Mouse (Mus musculus): ENCODE data around the gene Zc3h7b. TPM values are rescaled to one million over a fixed set of nuclear protein-coding genes. Genes with fewer than 3 reads are reported as not detected.

The Zc3h7b gene
- polyA plus RNA-seq, 1 experiment from 2014 or later: 9.8 TPM

GRCm38 (mm10) chr15:81802001-81802890 lies 57.4 kb downstream of the Zc3h7b start, which contains the start of gene Tef:
Gene Tef, plus strand, starts transcription at chr15:81802421.
- Histone ChIP-seq H3K4me1 (peaks cover 51% of the 10 kb centered on the region), H3K27me3 (replicated peaks) (no peaks in the 10 kb centered on the region), H3K9ac (peak within 1 kb of the TSS; percentile 56), H3K27ac (peak within 1 kb of the TSS; percentile 64), H3K36me3 (no peaks in the 10 kb centered on the region), H3K9me3 (replicated peaks) (no peaks in the 10 kb centered on the region), H3K4me2 (peak within 1 kb of the TSS; percentile 74), H3K4me3 (peak within 1 kb of the TSS; percentile 46)
- 15% methylated on average over 19 of the region's 19 CpGs for WGBS (ENCODE audit: insufficient replicate concordance)
- peak; percentile 83 for ATAC-seq

GRCm38 (mm10) chr15:81802941-81803351 lies 58.1 kb downstream of the Zc3h7b start:
- peak overlapping the region; percentile 46 for H3K4me3 ChIP-seq
- H3K27me3 ChIP-seq (replicated peaks): no peaks in the 10 kb centered on the region
- H3K4me2 ChIP-seq: peak overlapping the region; percentile 74
- no peaks in the 10 kb centered on the region for H3K9me3 ChIP-seq (replicated peaks)
- peak; percentile 1; the same call in 1 of the 2 replicates for ATAC-seq
- H3K9ac ChIP-seq: peak overlapping the region; percentile 56
- H3K36me3 ChIP-seq: no peaks in the 10 kb centered on the region
- peaks cover 51% of the 10 kb centered on the region for H3K4me1 ChIP-seq
- 36% methylated on average over 8 of the region's 8 CpGs for WGBS (ENCODE audit: insufficient replicate concordance)
- peak overlapping the region; percentile 37; the same call in 1 of the 2 replicates for H3K27ac ChIP-seq

GRCm38 (mm10) chr15:81803425-81803951 lies 58.6 kb downstream of the Zc3h7b start:
- no peaks in the 10 kb centered on the region for H3K36me3 ChIP-seq
- no peak overlapping the region for H3K4me3 ChIP-seq
- no peak overlapping the region for H3K27ac ChIP-seq
- H3K9ac ChIP-seq: 0 out of 2 replicates have a peak overlapping the region, but pooled peaks have one; percentile 56
- H3K4me2 ChIP-seq: peak overlapping the region; percentile 74
- H3K27me3 ChIP-seq (replicated peaks): no peaks in the 10 kb centered on the region
- ATAC-seq: peak; percentile 58
- 27% methylated on average over 4 of the region's 4 CpGs for WGBS (ENCODE audit: insufficient replicate concordance)
- H3K4me1 ChIP-seq: peaks cover 51% of the 10 kb centered on the region
- no peaks in the 10 kb centered on the region for H3K9me3 ChIP-seq (replicated peaks)

- no peaks in the 10 kb centered on the region for H3K36me3 ChIP-seq
- no peaks in the 10 kb centered on the region for H3K9me3 ChIP-seq (replicated peaks)
- no peak for ATAC-seq
- no peak overlapping the region for H3K4me2 ChIP-seq
- no peak overlapping the region for H3K9ac ChIP-seq
- no peak overlapping the region for H3K27ac ChIP-seq
- H3K27me3 ChIP-seq (replicated peaks): no peaks in the 10 kb centered on the region
- peaks cover 54% of the 10 kb centered on the region for H3K4me1 ChIP-seq
- no peak overlapping the region for H3K4me3 ChIP-seq
- 68% methylated on average over 1 of the region's 1 CpGs for WGBS (ENCODE audit: insufficient replicate concordance)
These were observed 59.3 kb downstream of the Zc3h7b start for GRCm38 (mm10) chr15:81804172-81804571.

GRCm38 (mm10) chr15:81804883-81805282 lies 60.0 kb downstream of the Zc3h7b start:
- no peak for ATAC-seq
- Histone ChIP-seq H3K4me1 (peaks cover 56% of the 10 kb centered on the region), H3K36me3 (no peaks in the 10 kb centered on the region), H3K4me3 (no peak overlapping the region), H3K9me3 (replicated peaks) (no peaks in the 10 kb centered on the region), H3K9ac (no peak overlapping the region), H3K27ac (no peak overlapping the region), H3K4me2 (no peak overlapping the region), H3K27me3 (replicated peaks) (no peaks in the 10 kb centered on the region)
- WGBS (ENCODE audit: insufficient replicate concordance): 54% methylated on average over 3 of the region's 3 CpGs

GRCm38 (mm10) chr15:81805624-81806023 lies 60.8 kb downstream of the Zc3h7b start:
- peaks cover 61% of the 10 kb centered on the region for H3K4me1 ChIP-seq
- H3K9ac ChIP-seq: no peak overlapping the region
- H3K27ac ChIP-seq: no peak overlapping the region
- H3K36me3 ChIP-seq: no peaks in the 10 kb centered on the region
- no peaks in the 10 kb centered on the region for H3K9me3 ChIP-seq (replicated peaks)
- WGBS (ENCODE audit: insufficient replicate concordance): 65% methylated on average over 6 of the region's 6 CpGs
- H3K4me2 ChIP-seq: no peak overlapping the region
- no peak for ATAC-seq
- no peak overlapping the region for H3K4me3 ChIP-seq
- H3K27me3 ChIP-seq (replicated peaks): no peaks in the 10 kb centered on the region

- no peak overlapping the region for H3K27ac ChIP-seq
- no peaks in the 10 kb centered on the region for H3K27me3 ChIP-seq (replicated peaks)
- no peak overlapping the region for H3K4me3 ChIP-seq
- no peak for ATAC-seq
- no peaks in the 10 kb centered on the region for H3K36me3 ChIP-seq
- no peaks in the 10 kb centered on the region for H3K9me3 ChIP-seq (replicated peaks)
- 62% methylated on average over 4 of the region's 4 CpGs for WGBS (ENCODE audit: insufficient replicate concordance)
- H3K9ac ChIP-seq: no peak overlapping the region
- H3K4me2 ChIP-seq: no peak overlapping the region
- H3K4me1 ChIP-seq: peaks cover 59% of the 10 kb centered on the region
These were observed 62.0 kb downstream of the Zc3h7b start for GRCm38 (mm10) chr15:81806621-81807404.

- Histone ChIP-seq H3K36me3 (no peaks in the 10 kb centered on the region), H3K4me1 (peaks cover 50% of the 10 kb centered on the region), H3K4me3 (no peak overlapping the region), H3K9ac (no peak overlapping the region), H3K9me3 (replicated peaks) (no peaks in the 10 kb centered on the region), H3K27ac (no peak overlapping the region), H3K4me2 (no peak overlapping the region), H3K27me3 (replicated peaks) (no peaks in the 10 kb centered on the region)
- WGBS (ENCODE audit: insufficient replicate concordance): 60% methylated on average over 2 of the region's 2 CpGs
- ATAC-seq: no peak
These were observed 63.9 kb downstream of the Zc3h7b start for GRCm38 (mm10) chr15:81808799-81809198.

- 30% methylated on average over 1 of the region's 1 CpGs for WGBS (ENCODE audit: insufficient replicate concordance)
- no peak for ATAC-seq
- Histone ChIP-seq H3K9me3 (replicated peaks) (no peaks in the 10 kb centered on the region), H3K4me1 (peaks cover 50% of the 10 kb centered on the region), H3K4me2 (peak overlapping the region; percentile 99), H3K27ac (no peak overlapping the region), H3K4me3 (no peak overlapping the region), H3K9ac (0 out of 2 replicates have a peak overlapping the region, but pooled peaks have one; percentile 66), H3K27me3 (replicated peaks) (no peaks in the 10 kb centered on the region), H3K36me3 (no peaks in the 10 kb centered on the region)
These were observed 64.7 kb downstream of the Zc3h7b start for GRCm38 (mm10) chr15:81809550-81809949.

- H3K36me3 ChIP-seq: peaks cover 2% of the 10 kb centered on the region; the same call in 1 of the 2 replicates
- WGBS (ENCODE audit: insufficient replicate concordance): 5% methylated on average over 10 of the region's 10 CpGs
- H3K4me3 ChIP-seq: peak overlapping the region; percentile 77
- peaks cover 51% of the 10 kb centered on the region for H3K4me1 ChIP-seq
- H3K27ac ChIP-seq: peak overlapping the region; percentile 68
- no peaks in the 10 kb centered on the region for H3K27me3 ChIP-seq (replicated peaks)
- no peaks in the 10 kb centered on the region for H3K9me3 ChIP-seq (replicated peaks)
- H3K9ac ChIP-seq: peak overlapping the region; percentile 66
- no peak for ATAC-seq
- peak overlapping the region; percentile 99 for H3K4me2 ChIP-seq
These were observed 65.3 kb downstream of the Zc3h7b start for GRCm38 (mm10) chr15:81810150-81810549.

- Histone ChIP-seq H3K27me3 (replicated peaks) (no peaks in the 10 kb centered on the region), H3K27ac (peak overlapping the region; percentile 74), H3K9me3 (replicated peaks) (no peaks in the 10 kb centered on the region), H3K36me3 (peaks cover 7% of the 10 kb centered on the region; the same call in 1 of the 2 replicates), H3K4me1 (peaks cover 47% of the 10 kb centered on the region), H3K4me2 (peak overlapping the region; percentile 99), H3K9ac (peak overlapping the region; percentile 77), H3K4me3 (peak overlapping the region; percentile 77)
- under 1% methylated on average over 88 of the region's 89 CpGs for WGBS (ENCODE audit: insufficient replicate concordance)
- peak; percentile 98 for ATAC-seq
These were observed 66.1 kb downstream of the Zc3h7b start for GRCm38 (mm10) chr15:81810671-81811598.

Data from liver, embryonic 12.5 days (tissue).